Mouse (Mus musculus): ENCODE measurements at regions not wholly inside any gene's neighbourhood (a gene's known extent, or its start where the extent isn't known, plus 50 kb on each side); places are given as distances from the start of the nearest gene placed in this dataset.

DNA sequence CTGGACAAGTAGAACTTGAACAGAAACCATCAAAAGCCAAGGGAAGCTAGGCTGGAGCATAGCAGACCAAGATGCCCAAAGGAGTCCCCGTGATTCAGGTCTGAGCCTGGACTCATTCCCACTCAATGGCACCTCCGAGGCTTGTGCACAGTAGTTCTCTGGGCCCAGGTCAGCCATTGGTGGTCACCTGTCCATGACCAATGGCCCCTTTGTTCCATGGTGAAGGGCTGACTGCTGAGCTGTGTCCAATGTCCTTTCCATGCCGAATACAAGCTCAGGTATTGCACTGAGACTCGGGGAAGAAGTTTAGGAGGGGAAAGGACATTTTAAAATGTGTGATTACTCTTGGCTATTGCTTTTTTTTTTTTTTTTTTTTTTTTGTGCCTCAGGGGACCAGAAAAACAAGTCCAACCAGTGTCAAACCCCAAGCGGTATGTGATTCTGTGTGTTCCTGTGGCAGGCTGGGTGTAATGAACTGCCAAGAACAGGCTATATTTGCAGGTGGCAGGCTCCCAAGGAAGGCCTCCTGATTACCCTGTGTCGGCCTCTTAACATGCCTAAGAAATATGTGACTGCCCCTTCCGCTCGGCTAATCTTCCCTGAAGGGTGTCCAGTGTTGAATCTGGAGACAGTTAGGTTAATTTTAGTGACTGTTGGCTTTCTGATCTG is 69.4 kb downstream of the Enc1 start:
- no peak for DNase-seq (ENCODE audit: low spot score in 2 of 2)

DNA sequence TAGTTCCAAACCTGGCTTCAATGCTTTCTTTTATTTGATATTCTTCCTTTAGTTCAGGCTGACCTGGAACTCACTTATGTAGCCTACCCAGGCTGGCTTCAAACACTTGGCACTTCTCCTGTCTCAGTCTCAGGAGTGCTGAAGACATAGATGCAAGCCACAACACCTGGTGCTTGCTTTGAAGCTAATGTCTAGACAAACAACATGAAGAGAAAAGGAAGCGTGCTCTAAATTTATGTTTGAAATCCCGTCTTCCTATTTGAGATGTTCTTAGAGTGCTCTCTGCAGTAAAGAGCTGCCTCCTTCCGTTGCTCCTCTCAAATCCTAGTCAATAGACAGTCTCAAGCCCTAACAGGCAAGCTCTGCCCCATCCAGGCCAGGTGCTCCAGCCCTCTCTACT is 68.5 kb downstream of the Enc1 start:
- DNase-seq (ENCODE audit: low spot score in 2 of 2): no peak

DNA sequence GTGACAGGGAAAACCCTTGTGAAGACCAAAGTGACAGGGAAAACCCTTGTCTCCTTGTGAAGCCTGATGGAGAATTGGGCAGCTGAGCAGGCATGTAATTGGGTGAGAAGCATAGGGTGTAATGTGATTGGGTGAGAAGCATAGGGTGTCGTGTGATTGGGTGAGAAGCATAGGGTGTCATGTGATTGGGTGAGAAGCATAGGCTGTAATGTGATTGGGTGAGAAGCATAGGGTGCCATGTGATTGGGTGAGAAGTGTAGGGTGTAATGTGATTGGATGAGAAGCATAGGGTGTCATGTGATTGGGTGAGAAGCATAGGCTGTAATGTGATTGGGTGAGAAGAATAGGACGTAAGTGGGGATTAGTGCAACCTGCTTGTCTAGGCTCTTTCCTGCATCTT is 67.5 kb downstream of the Enc1 start:
- no peak for DNase-seq (ENCODE audit: low spot score in 2 of 2)
